Mouse (Mus musculus) 3T3-L1 (cell line): ENCODE measurements around the gene Plaa.
"Not testable (repeated sequence)": the region's sequence is repeated elsewhere in the genome, so short reads cannot be mapped to it uniquely, and the experiment has no call there.

Source experiments
- DNase-seq: peaks from one replicate; pipeline ENCODE4 v3.0.0-alpha.2; 2015; ENCODE audit warnings: low read depth, low spot score

Gene Plaa

DNA sequence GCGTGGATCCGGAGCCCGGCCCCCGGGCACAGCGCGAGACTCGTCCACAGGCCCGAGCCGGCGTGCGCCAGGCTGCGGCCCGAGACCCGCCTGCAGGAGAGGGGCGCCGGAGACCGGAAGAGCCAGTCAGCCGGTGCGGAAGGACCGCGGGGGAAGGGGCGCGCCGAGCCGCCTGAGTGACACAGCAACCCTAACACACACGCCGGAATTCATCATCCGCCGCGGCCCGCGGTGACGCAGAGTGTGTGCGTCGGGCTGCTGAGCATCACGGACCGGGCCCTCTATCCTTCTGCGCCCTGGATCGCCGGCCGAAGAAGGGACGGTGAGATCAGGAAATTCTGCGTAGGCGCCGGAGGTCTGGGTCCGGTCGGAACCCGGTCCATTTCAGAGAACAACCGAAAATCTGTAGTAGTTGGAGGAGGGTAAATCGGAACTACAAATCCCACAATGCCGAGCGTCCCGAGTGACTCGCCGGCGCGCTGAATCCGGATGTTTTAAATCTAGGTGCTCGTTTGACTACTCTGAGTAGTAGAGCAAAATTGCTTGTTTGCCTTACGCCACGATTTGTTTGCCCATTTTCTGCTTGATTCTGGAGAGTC lies at the start of gene Plaa:
Gene Plaa (minus strand): TSS at position 214 of the 599 bp plus-strand sequence.
- peak; percentile 87 for DNase-seq

DNA sequence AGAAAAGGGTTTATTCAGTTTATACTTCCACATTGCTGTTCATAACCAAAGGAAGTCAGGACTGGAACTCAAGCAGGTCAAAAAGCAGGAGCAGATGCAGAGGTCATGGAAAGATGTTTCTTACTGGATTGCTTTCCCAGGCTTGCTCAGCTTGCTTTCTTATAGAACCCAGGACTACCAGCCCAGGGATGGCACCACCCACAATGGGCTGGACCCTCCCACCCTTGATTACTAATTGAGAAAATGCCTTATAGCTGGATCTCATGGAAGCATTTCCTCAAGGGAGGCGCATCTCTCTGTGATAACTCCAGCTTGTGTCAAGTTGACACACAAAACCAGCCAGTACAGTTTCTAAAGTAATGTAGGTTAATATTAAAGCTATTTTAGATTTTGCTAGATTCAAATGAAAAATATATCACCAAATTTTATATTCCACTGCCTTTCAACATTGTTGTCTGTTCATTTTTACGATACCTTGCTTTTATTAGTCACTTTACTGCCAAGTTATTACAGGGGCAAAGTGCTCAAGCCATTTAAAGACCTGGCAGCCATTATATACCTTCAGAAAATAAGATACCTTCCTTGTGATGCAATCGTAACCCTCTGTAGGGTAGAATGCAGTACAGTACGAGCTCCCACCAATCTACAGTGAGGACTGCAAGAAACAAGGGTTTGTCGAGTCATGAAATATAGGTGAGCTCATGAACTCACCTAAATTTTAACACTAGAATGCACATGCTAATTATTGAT lies 47.6 kb upstream of the Plaa start:
- not testable (repeated sequence) for DNase-seq

GRCm38 (mm10) chr4:94649920-94650319 lies 46.9 kb upstream of the Plaa start, which contains the start of gene Lrrc19:
Gene Lrrc19 (minus strand): TSS chr4:94650144.
- no peak for DNase-seq

DNA sequence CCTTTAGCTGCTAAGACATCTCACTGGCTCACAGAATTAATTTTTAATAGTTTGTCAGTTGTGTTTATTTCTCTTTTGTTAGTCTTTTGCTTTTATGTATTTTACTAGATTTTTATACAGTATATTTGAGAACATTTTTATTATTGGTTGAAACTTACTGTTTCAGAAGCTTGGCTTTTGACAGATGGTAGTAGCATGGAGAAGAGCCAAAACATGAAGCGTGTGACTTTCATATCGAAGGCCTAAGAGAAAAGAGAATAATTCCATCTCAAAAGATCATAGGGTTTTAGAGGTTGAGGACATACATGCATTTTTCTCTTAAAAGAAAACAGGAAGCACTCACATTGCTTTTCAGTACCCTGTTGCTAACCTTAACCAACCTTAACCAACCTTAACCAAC lies 40.1 kb upstream of the Plaa start:
- DNase-seq, result no peak

GRCm38 (mm10) chr4:94620077-94620476 lies 17.0 kb upstream of the Plaa start:
- DNase-seq, result peak; percentile 57

DNA sequence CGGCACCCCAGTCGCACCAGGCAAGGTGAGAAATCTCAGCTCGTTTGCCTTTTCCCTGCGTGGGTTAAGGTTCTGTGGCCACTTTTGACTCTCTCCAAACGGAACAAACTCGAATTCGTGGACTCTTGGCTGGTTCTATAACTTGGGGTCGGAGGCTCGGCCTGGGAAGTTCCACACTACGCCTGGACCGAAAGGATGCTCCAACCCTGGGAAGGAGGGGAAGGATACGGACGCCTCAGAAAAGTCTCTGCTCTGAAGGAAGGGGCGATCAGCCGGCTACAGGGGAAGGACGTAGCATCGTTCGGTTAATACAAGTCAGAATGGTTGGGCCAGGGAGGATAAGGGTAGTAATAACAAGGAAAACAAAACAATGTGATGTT lies 11.6 kb upstream of the Plaa start:
- DNase-seq, result peak; percentile 52

DNA sequence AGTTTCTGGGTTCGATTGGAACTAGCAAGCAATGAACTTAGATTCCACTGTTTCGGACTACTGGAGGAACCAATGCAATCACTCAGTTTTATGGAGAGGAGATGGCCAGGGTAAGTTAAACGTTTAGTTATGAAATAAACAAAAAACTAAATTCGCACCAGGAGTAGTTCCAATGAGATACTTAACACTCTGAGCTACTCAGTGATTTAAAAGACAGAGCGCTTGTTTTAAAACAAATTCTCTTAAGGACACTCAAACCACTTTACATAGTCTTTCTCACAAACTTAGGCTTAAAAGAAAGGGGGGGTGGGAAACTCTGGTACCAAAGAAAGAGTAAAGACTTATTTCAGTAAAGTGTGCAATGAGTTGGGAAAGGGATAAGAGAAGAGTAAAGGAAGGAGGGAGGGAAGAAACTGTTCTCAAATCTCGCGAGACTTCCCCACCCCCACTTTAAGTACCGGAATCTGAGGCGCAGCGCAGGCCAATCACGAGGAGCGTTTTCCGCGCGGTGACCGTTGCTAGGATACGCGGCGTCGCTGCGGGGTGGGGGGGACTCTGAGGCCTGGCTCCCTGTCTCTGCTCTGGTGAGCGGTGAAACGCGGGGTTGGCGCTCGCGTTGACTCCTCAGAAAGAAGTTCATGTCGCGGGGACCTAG lies 11.1 kb upstream of the Plaa start, which contains the start of gene Ift74:
Gene Ift74 (plus strand): TSS at position 520 of the 655 bp plus-strand sequence.
- DNase-seq, result peak; percentile 98

DNA sequence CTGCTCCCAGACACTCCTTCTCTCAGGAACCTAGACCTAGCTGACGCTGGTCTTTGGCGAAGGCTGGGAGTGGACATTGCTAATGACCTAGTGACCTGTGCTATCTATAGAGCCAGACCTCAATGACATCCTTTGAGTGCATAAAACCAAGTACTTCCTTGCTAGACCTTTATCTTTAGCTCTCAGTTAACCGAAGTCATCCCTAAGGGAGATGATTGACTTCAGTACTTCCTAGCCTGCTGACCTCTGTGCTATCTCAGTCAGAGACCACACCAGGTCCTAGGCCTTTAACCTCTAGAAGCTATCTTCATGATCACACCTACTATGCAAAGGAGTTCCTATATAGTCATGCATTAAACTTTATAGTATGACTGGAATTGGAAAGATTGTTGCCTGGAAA lies 7.3 kb upstream of the Plaa start:
- DNase-seq, result no peak

DNA sequence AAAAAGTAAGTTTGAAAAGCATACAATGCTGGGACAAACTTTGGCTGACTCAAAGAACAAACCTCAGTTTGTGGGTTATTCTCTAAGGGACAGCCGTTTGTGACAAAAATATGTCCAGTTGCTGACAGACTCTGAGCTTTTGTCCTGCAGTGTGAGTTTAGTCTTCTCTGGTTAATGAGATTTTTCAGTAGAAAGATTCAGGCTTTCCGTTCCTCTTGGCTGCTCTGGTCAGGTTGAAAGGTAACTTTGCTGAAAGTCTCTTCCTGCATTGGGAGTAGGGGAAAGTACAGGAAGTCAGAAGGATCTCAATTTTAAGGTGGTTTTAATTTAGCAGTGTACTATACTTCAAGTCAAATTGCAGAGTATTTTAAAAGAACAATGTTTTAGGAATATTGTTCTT lies 2.5 kb upstream of the Plaa start:
- no peak for DNase-seq

DNA sequence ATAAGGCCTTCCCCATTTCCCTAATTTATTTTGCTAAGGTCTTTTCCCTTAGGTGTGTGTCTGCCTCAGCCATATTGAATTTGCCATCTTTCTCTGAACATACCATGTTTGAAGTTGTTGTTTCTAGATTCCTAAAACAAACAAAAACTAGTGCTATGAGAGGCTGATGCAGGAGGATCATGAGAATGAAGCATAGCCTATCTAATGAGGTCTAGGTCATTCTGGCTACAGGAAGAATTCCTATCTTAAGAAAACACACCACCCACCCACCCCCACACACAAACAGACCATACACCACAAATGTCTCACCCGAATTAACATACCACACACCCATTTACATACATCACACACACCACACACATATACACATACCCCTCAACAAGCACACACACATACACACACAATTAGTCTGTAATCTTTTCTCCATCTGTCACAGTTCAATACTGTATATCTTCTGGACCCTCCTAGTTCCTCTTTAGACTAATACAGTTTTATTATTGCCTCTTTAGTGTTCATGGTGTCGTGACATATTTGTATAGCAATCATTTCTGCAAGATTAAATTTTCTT lies 1.5 kb upstream of the Plaa start:
- DNase-seq, result no peak

GRCm38 (mm10) chr4:94602496-94603030 lies 481 bp downstream of the Plaa start:
- peak; percentile 58 for DNase-seq

GRCm38 (mm10) chr4:94601395-94601794 lies 1.6 kb downstream of the Plaa start:
- peak; percentile 63 for DNase-seq

- no peak for DNase-seq
These were observed 10.3 kb downstream of the Plaa start for GRCm38 (mm10) chr4:94592709-94593108.

GRCm38 (mm10) chr4:94591765-94592381 lies 11.2 kb downstream of the Plaa start:
- DNase-seq, result no peak

- DNase-seq, result no peak
These were observed 30.4 kb downstream of the Plaa start for GRCm38 (mm10) chr4:94572677-94573076.

GRCm38 (mm10) chr4:94564297-94564696 lies 38.7 kb downstream of the Plaa start:
- no peak for DNase-seq

- DNase-seq, result no peak
These were observed 40.9 kb downstream of the Plaa start for GRCm38 (mm10) chr4:94561954-94562648.

GRCm38 (mm10) chr4:94560316-94560715 lies 42.7 kb downstream of the Plaa start:
- DNase-seq, result no peak

GRCm38 (mm10) chr4:94559266-94559665 lies 43.8 kb downstream of the Plaa start:
- DNase-seq, result no peak

GRCm38 (mm10) chr4:94557145-94557544 lies 45.9 kb downstream of the Plaa start:
- no peak for DNase-seq
